Mouse (Mus musculus) G1E-ER4 (cell line): ENCODE results near the gene Kif1c. TPM values are rescaled to one million over a fixed set of nuclear protein-coding genes. Genes with fewer than 3 reads are reported as not detected.

ENCODE experiments used
- GATA1 ChIP-seq: IDR thresholded peaks from one replicate; pipeline ENCODE4 v1.8.0; 2012; ENCODE audit warnings: low read length, inconsistent platforms
- polyA plus RNA-seq: library from polyadenylated mRNA; stranded (reverse); fragments of >175 nt; gene quantifications from 2 replicates; pipeline ENCODE4 v1.2.3, GENCODE M21; 2012

Gene Kif1c
- polyA plus RNA-seq, 1 experiment = 39.5 TPM

- TF ChIP-seq GATA1 = no peak
Observed at GRCm38 (mm10) chr11:70658942-70659341, 41.4 kb upstream of the Kif1c start.

GRCm38 (mm10) chr11:70660571-70660970 is 39.8 kb upstream of the Kif1c start:
- no peak for TF ChIP-seq GATA1

DNA sequence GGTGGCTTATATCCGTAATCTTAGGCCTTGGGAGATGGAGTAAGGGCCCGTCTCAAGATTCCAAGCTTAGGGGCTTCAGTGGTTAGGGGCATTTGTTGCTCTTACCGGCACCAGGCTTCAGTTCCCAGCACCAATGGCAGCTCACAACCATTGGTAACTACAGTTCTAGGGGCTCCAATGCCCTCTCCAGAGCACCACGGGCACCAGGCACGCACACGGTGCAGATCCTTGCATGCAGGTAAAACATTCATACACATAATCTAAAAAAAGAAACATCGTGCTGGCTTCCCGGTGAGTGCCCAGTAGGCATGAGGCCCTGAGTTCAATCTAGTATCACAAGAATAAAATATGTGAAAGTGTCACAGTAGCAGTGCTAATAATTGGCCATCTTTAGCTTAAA is 37.2 kb upstream of the Kif1c start:
- TF ChIP-seq GATA1 = no peak

- TF ChIP-seq GATA1 = no peak
Observed at GRCm38 (mm10) chr11:70663957-70664356, 36.4 kb upstream of the Kif1c start.

DNA sequence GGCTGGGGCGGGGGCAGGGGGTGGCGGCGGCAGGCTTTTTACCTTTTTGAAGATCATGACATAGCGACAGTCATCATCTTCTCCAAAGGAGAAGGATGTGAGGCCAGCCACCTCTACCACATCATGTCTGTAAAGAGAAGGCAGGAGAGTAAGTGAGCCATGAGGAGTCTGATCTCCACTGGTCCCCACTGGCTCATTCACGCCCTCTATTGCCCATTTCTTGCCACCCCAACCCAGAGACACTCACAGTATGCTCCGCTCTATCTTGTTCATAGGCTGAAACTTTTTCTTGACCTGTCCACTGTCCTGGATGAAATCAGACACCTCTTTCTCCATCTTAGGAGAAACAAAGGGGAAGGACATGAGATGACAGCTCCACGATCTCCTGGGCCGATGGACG is 35.6 kb upstream of the Kif1c start:
- no peak for TF ChIP-seq GATA1

DNA sequence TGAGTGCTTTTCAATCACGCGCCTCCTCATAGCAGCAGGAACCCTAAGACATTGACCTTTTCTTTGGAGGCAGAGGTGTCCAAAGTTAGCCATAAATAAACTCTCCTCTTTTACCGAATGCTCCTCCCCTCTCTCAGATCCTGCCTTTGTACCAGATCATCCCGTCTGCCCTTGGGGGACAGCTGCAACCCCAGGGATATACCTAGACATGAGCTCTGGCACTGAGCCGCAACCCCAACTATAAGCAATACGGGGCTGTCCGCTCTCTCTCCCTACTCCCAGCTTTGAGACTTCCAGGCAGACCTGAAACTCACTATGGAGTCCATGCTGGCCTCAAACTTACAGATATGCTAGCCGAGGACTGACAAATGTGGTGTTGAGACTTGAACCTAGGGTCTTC is 33.7 kb upstream of the Kif1c start:
- no peak for TF ChIP-seq GATA1

GRCm38 (mm10) chr11:70667271-70668150 is 32.8 kb upstream of the Kif1c start:
- TF ChIP-seq GATA1 = no peak

DNA sequence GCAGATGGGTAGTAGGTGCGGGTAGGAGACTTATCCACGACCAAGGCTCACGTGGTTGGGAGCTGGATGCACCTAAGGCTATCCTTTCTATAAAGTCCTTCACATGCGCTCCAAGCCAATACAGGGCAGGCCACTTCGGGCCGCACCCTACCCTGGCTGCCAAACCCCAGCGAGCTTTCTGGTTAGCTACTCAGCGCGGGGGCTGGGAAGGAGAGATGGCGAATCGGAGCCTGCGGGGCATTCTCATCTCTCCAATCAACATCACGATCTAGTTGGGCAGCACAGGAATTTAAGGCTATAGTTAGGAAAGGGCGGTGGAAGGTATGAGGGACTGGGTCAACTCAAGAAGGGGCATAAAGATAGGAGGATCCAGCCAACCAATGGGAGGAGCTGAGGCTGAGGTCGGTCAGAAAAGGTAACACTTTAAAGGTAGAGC is 32.0 kb upstream of the Kif1c start:
- no peak for TF ChIP-seq GATA1

DNA sequence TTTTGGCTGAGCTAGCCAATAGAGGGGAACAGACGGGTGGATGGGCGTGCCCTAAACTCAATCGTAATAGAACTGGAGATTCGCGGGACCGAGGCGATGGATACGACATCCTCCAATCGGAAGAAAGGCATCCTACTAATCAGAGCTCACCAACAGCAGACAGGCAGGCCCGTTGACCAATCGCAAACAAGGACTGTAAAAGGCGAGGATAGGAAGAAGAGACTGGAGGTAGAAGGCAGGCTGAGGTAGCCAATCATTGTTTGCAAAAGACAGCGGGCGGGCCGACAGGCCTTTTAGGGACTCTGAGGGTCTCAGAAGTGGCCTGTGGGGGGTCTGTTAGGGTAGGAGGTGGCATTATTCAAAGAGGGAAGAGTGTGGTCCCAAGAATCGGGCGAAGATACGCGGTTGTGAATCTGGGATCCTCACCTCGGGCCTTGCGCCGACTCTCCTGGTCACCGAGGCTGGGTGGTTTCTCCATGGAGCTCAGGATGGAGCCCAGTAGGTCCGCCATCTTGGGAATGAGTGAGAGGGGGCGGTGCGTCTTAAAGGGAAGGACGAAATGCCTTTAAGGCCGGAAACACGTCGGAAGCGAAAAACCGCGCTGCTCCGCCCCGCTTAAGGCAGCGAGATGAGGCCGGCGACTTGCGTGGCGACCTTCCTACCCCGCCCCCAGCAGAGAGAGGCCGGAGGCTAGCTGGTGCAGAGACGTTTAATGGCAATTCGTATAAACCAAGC is 31.4 kb upstream of the Kif1c start, which contains the start of gene Spag7:
Gene Spag7 (minus strand): TSS at position 646 of the 735 bp plus-strand sequence.
- TF ChIP-seq GATA1 = no peak

DNA sequence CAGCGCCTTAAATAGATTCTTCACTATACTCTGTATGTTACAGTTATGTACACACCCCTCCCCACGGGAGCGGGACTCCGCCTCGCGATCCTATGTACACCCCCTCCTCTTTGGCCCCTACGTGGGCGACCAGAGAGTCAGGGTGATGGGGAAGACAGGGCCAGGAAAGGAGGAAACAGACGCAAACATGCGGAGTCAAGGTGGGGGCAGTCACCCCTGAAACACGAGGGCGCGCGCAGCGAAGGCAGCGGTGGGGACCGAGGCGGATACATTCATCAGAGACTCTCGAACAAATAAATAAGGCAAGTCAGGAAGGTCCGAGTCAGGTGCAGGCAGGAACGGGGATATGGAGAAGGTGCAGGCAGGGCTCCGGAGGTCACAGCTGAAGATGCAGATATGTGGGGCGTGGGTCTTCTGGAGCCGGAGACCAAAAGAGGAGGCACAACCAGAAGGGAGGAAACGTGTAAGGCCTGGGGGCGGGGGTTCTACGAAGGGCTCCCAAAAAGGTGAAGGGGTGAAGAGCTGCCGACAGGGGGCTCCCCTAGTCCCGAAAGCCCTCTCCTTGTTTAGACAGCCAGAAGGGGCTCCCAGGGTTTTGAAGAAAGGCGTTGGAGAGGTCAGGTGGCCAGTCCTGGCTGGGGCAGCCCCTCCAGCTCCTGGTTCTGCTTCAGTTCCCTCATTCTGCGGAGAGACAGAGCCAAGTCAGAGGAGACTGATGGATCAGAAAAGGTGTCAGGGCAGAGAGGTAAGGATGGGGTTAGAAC is 30.6 kb upstream of the Kif1c start:
- no peak for TF ChIP-seq GATA1

DNA sequence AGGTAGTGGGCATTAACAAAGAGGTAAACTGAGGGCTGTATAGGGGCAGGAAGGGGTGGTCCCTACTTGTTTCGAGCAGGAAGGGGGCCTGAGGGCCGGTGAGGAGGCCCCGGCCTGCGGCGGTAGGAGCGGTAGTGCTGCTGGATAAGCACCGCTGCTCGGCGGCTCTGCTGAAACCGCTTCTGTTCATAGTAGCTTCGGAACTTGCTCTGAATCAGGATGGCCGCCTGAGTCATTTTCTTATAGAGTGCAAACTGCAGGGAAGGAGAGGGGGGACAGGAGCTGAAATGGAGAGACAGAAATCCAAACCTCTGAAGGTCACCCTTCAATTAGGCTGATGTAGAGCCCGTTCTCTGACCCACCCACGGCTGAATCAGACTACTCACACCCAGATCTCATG is 29.9 kb upstream of the Kif1c start:
- TF ChIP-seq GATA1 = no peak

DNA sequence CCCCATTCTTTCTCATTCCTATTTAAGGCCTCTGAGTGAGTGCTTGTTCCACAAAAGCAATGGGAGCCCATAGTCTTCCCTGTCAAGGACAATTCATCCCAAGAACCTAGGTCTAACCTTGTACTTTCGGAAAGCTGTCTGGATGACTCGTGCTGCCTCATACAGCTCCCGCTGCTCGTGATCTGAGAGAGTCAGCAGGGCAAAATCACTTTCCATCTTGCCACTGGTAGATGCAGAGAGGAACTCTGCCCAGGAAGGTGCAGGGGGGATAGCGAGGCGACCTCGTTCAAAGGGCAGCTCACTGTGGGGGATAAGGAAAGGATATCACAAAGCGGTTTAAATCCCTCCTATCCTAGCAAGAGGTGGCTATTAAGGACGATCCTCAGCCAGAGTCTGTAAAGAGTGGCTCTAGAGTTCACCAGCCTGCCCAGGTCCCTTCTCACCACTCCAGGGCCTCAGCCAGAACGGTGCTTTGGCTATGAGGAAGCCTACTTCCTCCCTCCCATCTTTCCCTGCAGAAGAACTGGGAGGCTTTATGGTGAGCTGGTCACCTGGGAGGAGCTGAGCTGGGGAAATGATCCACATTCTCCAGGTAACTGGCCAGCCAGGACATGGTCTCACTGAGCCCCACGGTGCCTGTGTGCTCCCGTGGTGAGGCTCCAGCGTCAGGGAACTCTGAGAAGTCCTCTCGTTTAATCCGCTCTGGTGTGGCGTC is 28.9 kb upstream of the Kif1c start:
- no peak for TF ChIP-seq GATA1

DNA sequence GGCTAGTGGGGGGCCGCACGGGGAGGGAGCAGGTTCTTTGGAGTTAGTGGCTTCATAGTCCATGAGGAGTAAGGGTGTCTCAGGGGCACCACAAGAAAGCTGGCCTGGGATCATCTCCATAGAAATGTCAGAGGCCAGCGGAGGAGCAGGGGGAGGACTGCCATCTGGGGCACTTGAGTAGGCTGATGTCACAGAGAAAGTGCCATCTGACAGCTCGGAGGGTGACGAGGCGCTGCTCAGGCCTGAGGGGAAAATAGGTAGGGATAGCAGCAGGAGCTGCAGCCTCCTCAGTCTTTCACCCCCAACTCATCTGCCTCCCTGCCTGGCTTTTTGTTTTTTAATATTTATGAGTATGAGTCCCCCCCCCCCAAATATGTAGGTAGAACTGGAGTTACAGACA is 26.3 kb upstream of the Kif1c start:
- no peak for TF ChIP-seq GATA1

DNA sequence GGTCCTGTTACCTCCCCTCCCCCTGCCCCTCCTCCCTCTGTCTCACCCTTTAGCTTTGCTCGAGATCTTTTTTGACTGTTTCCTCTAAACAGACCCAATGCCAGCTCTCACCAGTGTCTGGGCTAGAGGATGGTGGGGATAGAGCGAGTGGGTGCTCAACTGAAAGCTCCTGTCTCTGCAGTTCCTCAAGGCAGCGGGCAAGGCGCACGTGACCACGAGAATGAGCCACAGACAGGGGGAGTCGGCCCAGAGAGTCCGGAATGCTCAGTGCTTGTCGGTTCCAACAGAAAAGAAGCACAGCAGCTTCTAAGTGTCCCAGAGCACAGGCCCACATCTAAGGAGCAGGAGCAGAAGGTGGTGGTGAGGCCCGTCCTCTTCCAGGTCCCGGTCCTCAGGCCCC is 25.8 kb upstream of the Kif1c start:
- no peak for TF ChIP-seq GATA1

DNA sequence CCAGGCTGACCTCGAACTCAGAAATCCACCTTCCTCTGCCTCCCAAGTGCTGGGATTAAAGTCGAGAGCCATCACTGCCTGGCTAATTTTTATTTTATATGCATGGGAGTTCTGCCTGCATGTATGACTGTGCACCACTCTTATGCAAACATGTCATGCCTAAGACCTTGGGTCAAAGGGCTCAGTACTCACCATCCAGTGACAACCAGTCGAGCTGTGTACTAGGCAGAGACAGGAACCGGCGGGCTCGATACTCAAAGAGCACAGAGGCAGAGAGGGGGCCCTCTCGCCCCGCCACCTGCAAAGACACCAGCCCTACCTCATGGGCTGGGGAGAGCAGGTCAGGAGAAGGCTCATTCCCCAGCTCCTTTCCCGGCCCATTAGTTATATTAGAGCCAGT is 22.3 kb upstream of the Kif1c start:
- no peak for TF ChIP-seq GATA1

DNA sequence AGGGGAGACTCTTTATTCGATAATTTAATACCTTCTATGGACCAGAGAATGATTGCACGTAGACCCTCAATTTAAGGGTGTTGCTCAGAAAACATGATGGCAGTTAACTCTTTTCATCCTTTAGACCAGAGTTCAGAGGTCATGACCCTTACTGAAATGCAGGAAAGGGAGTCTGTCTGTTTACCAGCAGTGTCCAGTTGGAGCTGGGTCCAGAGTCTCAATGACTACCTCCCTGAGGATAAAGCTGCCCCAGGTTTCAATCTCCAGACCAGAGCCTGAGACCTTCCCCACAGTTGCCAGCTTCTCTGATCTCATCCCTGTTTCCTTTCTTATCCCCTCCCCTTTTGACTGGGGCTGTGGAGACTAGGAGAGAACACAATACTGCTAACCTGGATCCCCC is 21.8 kb upstream of the Kif1c start:
- no peak for TF ChIP-seq GATA1
